Mouse (Mus musculus) thymus, adult 2 months (tissue): ENCODE measurements at regions not wholly inside any gene's neighbourhood (a gene's known extent, or its start where the extent isn't known, plus 50 kb on each side); places are given as distances from the start of the nearest gene placed in this dataset.

Source experiments
- CTCF ChIP-seq: fragments of 200-500 bp; IDR thresholded peaks from 2 replicates; pipeline ENCODE4 v1.5.1; 2012; ENCODE audit warnings: mild to moderate bottlenecking, control low read depth, low read length, moderate library complexity, borderline replicate concordance; ENCODE audit not compliant: control insufficient read depth, poor library complexity, insufficient read depth; ENCODE audit errors: extremely low read depth
- POLR2A ChIP-seq: fragments of 200-500 bp; IDR thresholded peaks from 2 replicates; pipeline ENCODE4 v1.6.1; 2012; ENCODE audit warnings: mild to moderate bottlenecking, low read length, control low read depth, moderate library complexity; ENCODE audit not compliant: control insufficient read depth, poor library complexity, insufficient read depth; ENCODE audit errors: extremely low read depth

GRCm38 (mm10) chr8:75291921-75292320 is 78.2 kb downstream of the Rasd2 start:
- TF ChIP-seq CTCF (no peak), POLR2A (no peak)
